Mouse (Mus musculus) heart, postnatal 10 days (tissue): ENCODE measurements at regions not wholly inside any gene's neighbourhood (a gene's known extent, or its start where the extent isn't known, plus 50 kb on each side); places are given as distances from the start of the nearest gene placed in this dataset.

Source experiments
- DNase-seq, 2 experiments: peaks; one replicate each; pipeline ENCODE4 v3.0.0; 2021
- intact Hi-C: fragments of 180-260 bp; cut with DNase I; formaldehyde crosslinking; loops from one replicate; pipeline ENCODE4 v1.15.1; 2025

DNA sequence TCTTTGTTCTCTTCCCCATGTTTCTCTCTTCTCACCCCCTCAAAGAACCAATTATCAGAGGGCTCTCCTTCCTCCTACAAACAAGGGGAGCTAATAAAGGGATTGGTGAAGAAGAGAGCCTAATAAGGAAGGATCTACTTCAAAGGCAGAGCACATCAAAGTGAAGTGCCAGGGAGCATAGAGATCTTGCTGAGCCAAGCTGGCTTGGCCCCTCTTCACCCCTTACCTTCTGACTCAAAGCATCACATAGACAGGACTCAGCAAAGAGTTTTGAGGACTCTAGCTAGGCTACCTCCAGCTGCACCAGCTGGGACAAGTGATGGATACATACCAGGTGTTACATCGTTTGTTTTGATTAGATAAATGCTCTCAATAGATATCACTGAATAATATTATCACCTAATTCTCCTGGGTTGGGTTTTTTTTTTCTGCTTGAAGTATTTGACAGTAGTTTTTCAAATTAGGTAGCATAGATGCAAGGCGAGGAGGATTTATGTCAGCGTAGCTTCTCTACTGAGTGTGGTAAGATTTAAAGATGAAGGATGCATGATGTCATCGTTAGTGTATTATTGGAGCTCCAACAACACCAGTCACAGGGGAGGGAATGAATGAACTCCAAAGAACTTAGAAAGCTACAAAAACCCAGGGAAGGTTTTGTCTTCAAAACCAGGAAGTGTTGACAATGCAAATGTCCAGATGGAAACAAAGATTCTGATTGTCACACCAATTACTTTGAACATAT lies 69.1 kb upstream of the Prr30 start:
- intact Hi-C loops, result no loop called here
- DNase-seq, result no peak

DNA sequence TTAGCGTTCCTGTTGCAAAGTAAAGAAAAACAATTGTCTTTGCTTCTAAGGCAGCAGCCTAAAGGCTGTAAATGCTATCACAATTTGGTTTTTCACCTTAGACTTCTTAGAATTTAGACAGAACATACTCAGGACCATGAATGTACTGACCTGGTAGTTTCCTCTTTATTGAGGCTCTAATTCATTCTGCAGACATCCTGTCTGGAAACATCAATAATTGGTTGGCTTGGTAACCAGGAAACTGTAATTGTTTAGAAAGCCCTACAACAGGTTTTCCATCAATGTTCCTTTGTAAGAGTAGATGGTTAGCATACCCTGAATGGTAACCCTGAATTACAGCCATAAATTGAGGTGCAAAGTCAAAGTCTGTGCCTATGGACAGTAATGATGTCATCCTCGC lies 67.4 kb upstream of the Prr30 start:
- no peak for DNase-seq
- intact Hi-C loops, result no loop called here
